Mouse (Mus musculus): Measurements from ENCODE around the gene Gm32802. TPM values are rescaled to one million over a fixed set of nuclear protein-coding genes. Genes with fewer than 3 reads are reported as not detected.

The Gm32802 gene
- polyA plus RNA-seq (2017; shearing (Covaris generic)): not detected

GRCm38 (mm10) chr10:118258388-118258787, at the start of gene Gm32802:
Gm32802 (plus strand) TSS chr10:118258688.

GRCm38 (mm10) chr10:118240680-118241079, 17.8 kb upstream of the Gm32802 start, which contains the start of gene Gm32717:
Gm32717 (minus strand) TSS chr10:118240780.

DNA sequence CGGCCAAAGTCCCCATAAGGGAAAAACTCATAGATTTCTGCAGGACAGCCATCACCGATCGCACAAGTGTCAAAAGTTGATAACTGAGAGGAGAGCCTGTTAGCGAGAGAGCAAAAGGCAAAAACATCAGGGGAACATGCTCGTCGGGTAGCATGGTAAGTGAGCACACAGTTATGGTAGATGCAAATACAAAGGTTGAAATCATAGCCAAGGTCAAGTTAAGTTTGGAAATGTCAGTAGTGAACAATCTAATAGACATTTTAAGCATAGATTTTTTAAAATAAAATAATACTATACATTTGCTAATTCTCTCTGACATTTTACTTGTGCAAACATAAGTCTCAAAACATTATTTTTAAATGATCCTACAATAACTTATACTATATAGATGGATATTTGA, 36.5 kb downstream of the Gm32802 start, which contains the start of gene Iltifb:
Gene Iltifb (minus strand): TSS at position 101 of the 400 bp plus-strand sequence.

Other genes starting within 250 kb of the Gm32802 start
- gene Mdm1, start 116.9 kb upstream of the Gm32802 start, polyA plus RNA-seq (2017; shearing (Covaris generic)): 8.9 TPM
- gene Il22, start 53.7 kb upstream of the Gm32802 start, polyA plus RNA-seq (2017; shearing (Covaris generic)): not detected
- gene Gm32717, start 17.9 kb upstream of the Gm32802 start, polyA plus RNA-seq (2017; shearing (Covaris generic)): not detected
- not detected for gene Iltifb, start 36.4 kb downstream of the Gm32802 start, polyA plus RNA-seq (2017; shearing (Covaris generic))
- gene Gm9040, start 68.3 kb downstream of the Gm32802 start, polyA plus RNA-seq (2017; shearing (Covaris generic)): not detected
- not detected for gene Gm9044, start 73.7 kb downstream of the Gm32802 start, polyA plus RNA-seq (2017; shearing (Covaris generic))
- gene Gm9045, start 79.1 kb downstream of the Gm32802 start, polyA plus RNA-seq (2017; shearing (Covaris generic)): not detected
- gene Gm9046, start 84.6 kb downstream of the Gm32802 start, polyA plus RNA-seq (2017; shearing (Covaris generic)): not detected
- not detected for gene Gm9048, start 90.0 kb downstream of the Gm32802 start, polyA plus RNA-seq (2017; shearing (Covaris generic))
- gene Gm9049, start 95.4 kb downstream of the Gm32802 start, polyA plus RNA-seq (2017; shearing (Covaris generic)): not detected
- gene Ifng, start 182.4 kb downstream of the Gm32802 start, polyA plus RNA-seq (2017; shearing (Covaris generic)): 0.39 TPM

Data from naive thymus-derived CD4-positive, alpha-beta T cell, adult 5 months (primary cell).